Mouse (Mus musculus) liver, postnatal 0 days (tissue): ENCODE measurements around the gene Atp1a1.

Source experiments
- CTCF ChIP-seq: sonication (generic); IDR thresholded peaks from 2 replicates; pipeline ENCODE4 v1.5.1; 2016; ENCODE audit warnings: antibody characterized with exemption, low read depth
- EP300 ChIP-seq: IDR thresholded peaks from 2 replicates; pipeline ENCODE4 v1.6.1; 2016; ENCODE audit warnings: antibody characterized with exemption, low read depth, mild to moderate bottlenecking

GRCm38 (mm10) chr3:101653446-101653845 is 49.0 kb upstream of the Atp1a1 start:
- TF ChIP-seq CTCF (no peak), EP300 (no peak)
